ENCODE assay signal across 9 mouse cellular contexts in the genomic region with DNA sequence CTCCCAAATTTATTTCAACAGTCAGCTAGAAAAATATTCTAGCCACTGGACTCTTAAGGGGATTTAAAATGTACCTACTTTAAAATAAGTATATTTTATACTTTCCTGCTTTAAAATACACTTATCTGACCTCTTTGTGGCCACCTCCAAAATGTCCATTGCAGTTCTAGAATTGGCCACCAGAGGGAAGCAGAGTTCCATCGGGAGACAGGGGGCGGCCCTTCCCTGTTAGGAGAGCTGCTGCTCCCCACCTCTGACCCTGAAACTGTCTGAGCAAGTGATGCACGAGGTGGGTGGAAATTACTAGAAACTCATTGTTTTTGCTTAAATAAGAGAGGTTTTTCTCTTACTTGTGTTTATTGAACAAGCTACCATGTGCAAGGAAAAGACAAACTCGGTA. TPM values are rescaled to one million over a fixed set of nuclear protein-coding genes. Genes with fewer than 3 reads are reported as not detected.
DNase-seq lines count a peak whose midpoint lies in the region; ATAC-seq and TF ChIP-seq lines count a peak whose summit lies in the region.
"Had no signal": no experiment of that assay in that cellular context is flagged by ENCODE, and none has a peak within 500 bp of the region (broad histone marks: within the 10 kb centered on the region; RNA-seq: fewer than 3 reads in every experiment).

No protein-coding gene starts in this region.

- DNase-seq in hindbrain, embryonic 10.5 days (ENCODE audit: low spot score) = peak; percentile 73
- DNase-seq in ES-CJ7 (ENCODE audit: low read depth, low spot score) = peak; percentile 34
- peak; percentile 48 to 62 for DNase-seq in cerebellum, adult 18-20 months
- DNase-seq in gastrocnemius, postnatal 14 days = peak; percentile 64
- DNase-seq in left cerebral cortex, postnatal 10 days (ENCODE audit: extremely low spot score in 1 of 2, low spot score in 2 of 2) = peak; percentile 27 to 58
- peak; percentile 79 for DNase-seq in thymus, postnatal 25 days

- H3K4me1 ChIP-seq in hindbrain, embryonic 10.5 days (replicated peaks) = 0 out of 2 replicates have a peak, but pooled peaks cover under 1% of the 10 kb centered on the region
- 0 out of 2 replicates have a peak, but pooled peaks cover 2% of the 10 kb centered on the region for H3K4me1 ChIP-seq in hindbrain, embryonic 12.5 days
- H3K4me1 ChIP-seq in olfactory bulb, adult 2 months (ENCODE audit: control insufficient read depth, insufficient read depth, low read length) = no peaks in the 10 kb centered on the region; the same call in 1 of the 2 replicates
- H3K4me1 ChIP-seq: embryonic facial prominence, embryonic 15.5 days had no signal

- no peaks in the 10 kb centered on the region for H3K27me3 ChIP-seq in hindbrain, embryonic 10.5 days (ENCODE audit: insufficient read depth, poor library complexity, severe bottlenecking)
- H3K27me3 ChIP-seq in hindbrain, embryonic 12.5 days = no peaks in the 10 kb centered on the region
- H3K27me3 ChIP-seq: embryonic facial prominence, embryonic 15.5 days had no signal

- H3K9me3 ChIP-seq in hindbrain, embryonic 10.5 days = no peaks in the 10 kb centered on the region
- no peaks in the 10 kb centered on the region for H3K9me3 ChIP-seq in hindbrain, embryonic 12.5 days (replicated peaks)
- H3K9me3 ChIP-seq: embryonic facial prominence, embryonic 15.5 days had no signal

- peak; percentile 69 for TF ChIP-seq CTCF in olfactory bulb, adult 2 months (IDR thresholded peaks at IDR 0.05; ENCODE audit: insufficient read depth, low read depth, low read length)

- no peak for ATAC-seq in hindbrain, embryonic 12.5 days (ENCODE audit: low FRiP score)

- no peak overlapping the region for H3K4me3 ChIP-seq in hindbrain, embryonic 10.5 days
- H3K4me3 ChIP-seq in hindbrain, embryonic 12.5 days = no peak overlapping the region
- no peak overlapping the region for H3K4me3 ChIP-seq in olfactory bulb, adult 2 months (ENCODE audit: insufficient read depth, low read depth, low read length)
- H3K4me3 ChIP-seq: embryonic facial prominence, embryonic 15.5 days had no signal

- H3K4me2 ChIP-seq in hindbrain, embryonic 12.5 days (replicated peaks) = no peak overlapping the region
- H3K4me2 ChIP-seq: embryonic facial prominence, embryonic 15.5 days had no signal

- intact Hi-C loops in gastrocnemius, postnatal 14 days (cut with DNase I; ENCODE audit: low total_unique reads) = no loop called here
- intact Hi-C loops in left cerebral cortex, postnatal 10 days (cut with DNase I) = no loop called here

- H3K36me3 ChIP-seq in hindbrain, embryonic 10.5 days = no peaks in the 10 kb centered on the region
- H3K36me3 ChIP-seq in hindbrain, embryonic 12.5 days = no peaks in the 10 kb centered on the region
- H3K36me3 ChIP-seq: embryonic facial prominence, embryonic 15.5 days had no signal

- H3K9ac ChIP-seq in hindbrain, embryonic 12.5 days = no peak overlapping the region
- H3K9ac ChIP-seq: embryonic facial prominence, embryonic 15.5 days had no signal

- H3K27ac ChIP-seq in hindbrain, embryonic 10.5 days = no peak overlapping the region
- H3K27ac ChIP-seq in hindbrain, embryonic 12.5 days = no peak overlapping the region
- H3K27ac ChIP-seq in olfactory bulb, adult 2 months (ENCODE audit: insufficient read depth, low read depth, low read length) = no peak overlapping the region
- H3K27ac ChIP-seq: embryonic facial prominence, embryonic 15.5 days had no signal

- 25% methylated on average over 4 of the region's 4 CpGs for WGBS in hindbrain, embryonic 10.5 days
- 20% methylated on average over 4 of the region's 4 CpGs for WGBS in hindbrain, embryonic 12.5 days
- WGBS in olfactory bulb, adult 2 months = 20% methylated on average over 4 of the region's 4 CpGs

- no peak for TF ChIP-seq POLR2A in olfactory bulb, adult 2 months (IDR thresholded peaks at IDR 0.05; ENCODE audit: insufficient read depth, low read depth, low read length)

RNA-seq across cellular contexts. Expression of a gene that starts 36.6 kb away (rescaled TPM):
- 0.61 and 0.81 TPM in 2 replicates for polyA plus RNA-seq in hindbrain, embryonic 10.5 days (2016; fragmentation: Nextera tagmentation; extraction: Ambion mirVana)
- polyA plus RNA-seq in hindbrain, embryonic 12.5 days (2016; fragmentation: Nextera tagmentation; extraction: Ambion mirVana) = 5.3 and 6.1 TPM in 2 replicates
- 100 to 1,000 TPM in 1 of 2 experiments, 10 to 100 TPM in 1; 88.5 to 107 TPM for total RNA-seq in gastrocnemius, postnatal 14 days (2021)
- total RNA-seq in left cerebral cortex, postnatal 10 days (2021) = 10 to 100 TPM; 10.2 to 10.9 TPM
- not detected in 2 replicates for polyA plus RNA-seq in olfactory bulb, adult 2 months (2012; ENCODE audit: insufficient read depth, insufficient read length, low replicate concordance, missing spikeins)
